Mouse (Mus musculus) intestine, embryonic 15.5 days (tissue): ENCODE measurements around the gene Phf21a. TPM values are rescaled to one million over a fixed set of nuclear protein-coding genes. Genes with fewer than 3 reads are reported as not detected.

Experiments used
- ATAC-seq: fragments of 200-750 bp; cut with Nextera tagmentation; 2 replicates; pipeline ENCODE4 v1.8.0; 2017; ENCODE audit warnings: moderate TSS enrichment, moderate library complexity
- H3K27ac ChIP-seq: fragments of 300-500 bp; sonication (generic); 2 replicates; pipeline ENCODE4 v1.5.1; 2015; ENCODE audit warnings: mild to moderate bottlenecking, inconsistent platforms
- H3K27me3 ChIP-seq: fragments of 300-500 bp; sonication (generic); replicated peaks from 2 replicates; pipeline ENCODE4 v1.6.1; 2015; ENCODE audit warnings: inconsistent platforms
- H3K36me3 ChIP-seq: fragments of 300-500 bp; sonication (generic); 2 replicates; pipeline ENCODE4 v1.6.1; 2015; ENCODE audit warnings: inconsistent platforms
- H3K4me1 ChIP-seq: fragments of 300-500 bp; sonication (generic); replicated peaks from 2 replicates; pipeline ENCODE4 v1.6.1; 2015; ENCODE audit warnings: inconsistent platforms
- H3K4me2 ChIP-seq: fragments of 300-500 bp; sonication (generic); replicated peaks from 2 replicates; pipeline ENCODE4 v1.6.1; 2015; ENCODE audit warnings: mild to moderate bottlenecking, inconsistent platforms
- H3K4me3 ChIP-seq: fragments of 300-500 bp; sonication (generic); replicated peaks from 2 replicates; pipeline ENCODE4 v1.5.1; 2015; ENCODE audit warnings: inconsistent platforms
- H3K9ac ChIP-seq: fragments of 300-500 bp; sonication (generic); 2 replicates; pipeline ENCODE4 v1.6.1; 2015; ENCODE audit warnings: inconsistent platforms
- H3K9me3 ChIP-seq: fragments of 300-500 bp; sonication (generic); 2 replicates; pipeline ENCODE4 v1.6.1; 2016; ENCODE audit warnings: inconsistent platforms
- WGBS: fragments of 180-500 bp; shearing (Covaris S2); methylation state at CpG from one replicate; pipeline ENCODE4 v1.1.7; 2015; 5-methylcytosine and 5-hydroxymethylcytosine counted together
- polyA plus RNA-seq: library from polyadenylated mRNA; unstranded; fragments of >200 nt; fragmentation: Nextera tagmentation; extraction: Ambion mirVana; gene quantifications from 2 replicates; pipeline ENCODE4 v1.2.1, GENCODE M21; 2015

The Phf21a gene
- 18.1 and 19.1 TPM in 2 replicates for polyA plus RNA-seq

- Histone ChIP-seq H3K4me3 (no peak within 1 kb of the TSS), H3K4me2 (no peak within 1 kb of the TSS), H3K36me3 (no peaks in the 10 kb centered on the region), H3K4me1 (no peaks in the 10 kb centered on the region), H3K27ac (no peak within 1 kb of the TSS), H3K27me3 (no peaks in the 10 kb centered on the region), H3K9ac (no peak within 1 kb of the TSS), H3K9me3 (no peaks in the 10 kb centered on the region)
- ATAC-seq, result no peak
- WGBS, result 81% methylated on average over 2 of the region's 2 CpGs
Measured at GRCm38 (mm10) chr2:92092817-92093216, at the start of gene Phf21a. TSS of gene Phf21a (plus strand) at chr2:92093117.

GRCm38 (mm10) chr2:92043285-92043684 is 49.6 kb upstream of the Phf21a start:
- H3K4me3 ChIP-seq, result no peak overlapping the region
- H3K9me3 ChIP-seq, result no peaks in the 10 kb centered on the region
- H3K4me1 ChIP-seq, result peaks cover 9% of the 10 kb centered on the region
- H3K4me2 ChIP-seq, result no peak overlapping the region
- H3K36me3 ChIP-seq, result no peaks in the 10 kb centered on the region
- H3K9ac ChIP-seq, result no peak overlapping the region
- ATAC-seq, result no peak
- no peak overlapping the region for H3K27ac ChIP-seq
- WGBS, result 85% methylated on average over 12 of the region's 12 CpGs
- no peaks in the 10 kb centered on the region; the same call in 1 of the 2 replicates for H3K27me3 ChIP-seq

GRCm38 (mm10) chr2:92047601-92048000 is 45.3 kb upstream of the Phf21a start:
- Histone ChIP-seq H3K4me1 (peaks cover 11% of the 10 kb centered on the region), H3K36me3 (no peaks in the 10 kb centered on the region), H3K4me2 (0 out of 2 replicates have a peak overlapping the region, but pooled peaks have one; percentile 15), H3K27me3 (no peaks in the 10 kb centered on the region; the same call in 1 of the 2 replicates), H3K9ac (no peak overlapping the region), H3K9me3 (no peaks in the 10 kb centered on the region), H3K4me3 (no peak overlapping the region), H3K27ac (no peak overlapping the region)
- WGBS, result 19% methylated on average over 4 of the region's 4 CpGs
- ATAC-seq, result peak; percentile 96

GRCm38 (mm10) chr2:92048034-92048690 is 44.8 kb upstream of the Phf21a start:
- H3K4me2 ChIP-seq, result 0 out of 2 replicates have a peak overlapping the region, but pooled peaks have one; percentile 15
- H3K4me3 ChIP-seq, result no peak overlapping the region
- no peaks in the 10 kb centered on the region; the same call in 1 of the 2 replicates for H3K27me3 ChIP-seq
- H3K9ac ChIP-seq, result no peak overlapping the region
- H3K4me1 ChIP-seq, result peaks cover 11% of the 10 kb centered on the region
- ATAC-seq, result peak; percentile 56
- WGBS, result 55% methylated on average over 9 of the region's 9 CpGs
- 0 out of 2 replicates have a peak overlapping the region, but pooled peaks have one; percentile 13 for H3K27ac ChIP-seq
- no peaks in the 10 kb centered on the region for H3K9me3 ChIP-seq
- H3K36me3 ChIP-seq, result no peaks in the 10 kb centered on the region

- ATAC-seq, result no peak
- no peaks in the 10 kb centered on the region; the same call in 1 of the 2 replicates for H3K27me3 ChIP-seq
- 85% methylated on average over 8 of the region's 8 CpGs for WGBS
Measured at GRCm38 (mm10) chr2:92052188-92052587, 40.7 kb upstream of the Phf21a start.

GRCm38 (mm10) chr2:92052754-92053153 is 40.2 kb upstream of the Phf21a start:
- H3K27ac ChIP-seq, result no peak overlapping the region
- H3K4me2 ChIP-seq, result no peak overlapping the region
- H3K9me3 ChIP-seq, result no peaks in the 10 kb centered on the region
- 47% methylated on average over 2 of the region's 2 CpGs for WGBS
- no peaks in the 10 kb centered on the region; the same call in 1 of the 2 replicates for H3K27me3 ChIP-seq
- no peak for ATAC-seq
- H3K4me3 ChIP-seq, result no peak overlapping the region
- no peaks in the 10 kb centered on the region for H3K36me3 ChIP-seq
- no peak overlapping the region for H3K9ac ChIP-seq
- H3K4me1 ChIP-seq, result peaks cover 9% of the 10 kb centered on the region

More at GRCm38 (mm10) chr2:92052188-92052587, 40.7 kb upstream of the Phf21a start:
- no peaks in the 10 kb centered on the region for H3K9me3 ChIP-seq
- no peak overlapping the region for H3K4me2 ChIP-seq
- H3K27ac ChIP-seq, result no peak overlapping the region
- no peak overlapping the region for H3K4me3 ChIP-seq
- H3K4me1 ChIP-seq, result peaks cover 13% of the 10 kb centered on the region
- H3K9ac ChIP-seq, result no peak overlapping the region
- no peaks in the 10 kb centered on the region for H3K36me3 ChIP-seq

- WGBS, result 3% methylated on average over 38 of the region's 38 CpGs
Measured at GRCm38 (mm10) chr2:92055101-92055813, 37.7 kb upstream of the Phf21a start.

GRCm38 (mm10) chr2:92055831-92056236 is 37.1 kb upstream of the Phf21a start:
- ATAC-seq, result peak; percentile 53
- Histone ChIP-seq H3K36me3 (no peaks in the 10 kb centered on the region), H3K9ac (peak overlapping the region; percentile 29; the same call in 1 of the 2 replicates), H3K4me2 (peak overlapping the region; percentile 75), H3K9me3 (no peaks in the 10 kb centered on the region), H3K4me3 (peak overlapping the region; percentile 20), H3K27me3 (peaks cover 14% of the 10 kb centered on the region), H3K4me1 (peaks cover 19% of the 10 kb centered on the region), H3K27ac (peak overlapping the region; percentile 86)
- WGBS, result 7% methylated on average over 14 of the region's 14 CpGs

More at GRCm38 (mm10) chr2:92055101-92055813, 37.7 kb upstream of the Phf21a start:
- peak overlapping the region; percentile 75 for H3K4me2 ChIP-seq
- no peaks in the 10 kb centered on the region for H3K36me3 ChIP-seq
- peaks cover 12% of the 10 kb centered on the region for H3K27me3 ChIP-seq
- H3K4me3 ChIP-seq, result peak overlapping the region; percentile 20
- peak overlapping the region; percentile 29; the same call in 1 of the 2 replicates for H3K9ac ChIP-seq
- H3K27ac ChIP-seq, result peak overlapping the region; percentile 86
- H3K9me3 ChIP-seq, result no peaks in the 10 kb centered on the region
- H3K4me1 ChIP-seq, result peaks cover 18% of the 10 kb centered on the region
- ATAC-seq, result peak; percentile 81

GRCm38 (mm10) chr2:92056760-92057159 is 36.2 kb upstream of the Phf21a start:
- Histone ChIP-seq H3K36me3 (no peaks in the 10 kb centered on the region), H3K27ac (no peak overlapping the region), H3K9me3 (no peaks in the 10 kb centered on the region), H3K4me1 (peaks cover 19% of the 10 kb centered on the region), H3K9ac (no peak overlapping the region), H3K27me3 (peaks cover 14% of the 10 kb centered on the region), H3K4me3 (no peak overlapping the region), H3K4me2 (no peak overlapping the region)
- 84% methylated on average over 13 of the region's 13 CpGs for WGBS
- no peak for ATAC-seq

GRCm38 (mm10) chr2:92058469-92058868 is 34.4 kb upstream of the Phf21a start:
- Histone ChIP-seq H3K27me3 (peaks cover 14% of the 10 kb centered on the region), H3K4me2 (peak overlapping the region; percentile 100), H3K4me3 (peak overlapping the region; percentile 63), H3K27ac (no peak overlapping the region), H3K4me1 (peaks cover 19% of the 10 kb centered on the region), H3K36me3 (no peaks in the 10 kb centered on the region), H3K9me3 (no peaks in the 10 kb centered on the region), H3K9ac (0 out of 2 replicates have a peak overlapping the region, but pooled peaks have one; percentile 35)
- WGBS, result under 1% methylated on average over 29 of the region's 29 CpGs
- peak; percentile 60 for ATAC-seq

GRCm38 (mm10) chr2:92058936-92059335 is 34.0 kb upstream of the Phf21a start:
- Histone ChIP-seq H3K4me1 (peaks cover 19% of the 10 kb centered on the region), H3K27ac (no peak overlapping the region), H3K4me3 (peak overlapping the region; percentile 63), H3K9me3 (no peaks in the 10 kb centered on the region), H3K27me3 (peaks cover 14% of the 10 kb centered on the region), H3K9ac (0 out of 2 replicates have a peak overlapping the region, but pooled peaks have one; percentile 35), H3K36me3 (no peaks in the 10 kb centered on the region), H3K4me2 (peak overlapping the region; percentile 100)
- ATAC-seq, result no peak
- WGBS, result 3% methylated on average over 11 of the region's 11 CpGs
